Comparison of ENCODE assay signal across 9 mouse cellular contexts in the genomic region with DNA sequence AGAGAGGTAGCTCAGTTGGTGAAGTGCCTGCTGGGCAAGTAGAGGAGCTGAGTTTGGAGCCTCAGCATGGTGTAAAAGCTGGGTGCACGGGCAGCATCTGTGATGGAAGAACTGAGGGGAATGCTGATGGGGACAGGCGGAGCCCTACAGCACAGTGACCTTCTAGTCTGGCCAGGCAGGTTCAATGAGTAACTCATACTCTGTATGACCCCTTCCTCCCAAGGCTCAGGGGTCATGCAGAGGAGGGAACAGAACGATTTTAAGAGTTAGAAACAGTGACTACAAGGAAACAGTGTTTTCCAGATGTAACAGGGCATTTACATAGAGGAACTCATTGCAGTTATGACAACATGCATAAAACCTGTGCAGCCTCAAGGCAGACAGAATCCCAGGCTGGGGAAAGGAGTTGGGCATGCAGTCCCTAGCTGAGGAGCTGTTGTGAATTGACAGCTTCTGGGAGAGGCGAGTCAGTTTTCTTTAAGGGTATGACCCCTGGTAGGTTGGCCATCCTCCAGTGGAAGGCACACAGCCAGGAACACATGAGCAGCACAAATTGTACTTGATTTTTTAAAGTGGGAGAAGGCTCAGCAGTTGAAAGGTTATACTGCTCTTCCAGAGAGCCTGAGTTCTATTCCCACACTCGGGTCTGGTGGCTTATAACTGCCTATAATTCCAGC. TPM values are rescaled to one million over a fixed set of nuclear protein-coding genes. Genes with fewer than 3 reads are reported as not detected.
DNase-seq lines count a peak whose midpoint lies in the region; ATAC-seq and TF ChIP-seq lines count a peak whose summit lies in the region.
"Had no signal": no experiment of that assay in that cellular context is flagged by ENCODE, and none has a peak within 500 bp of the region (broad histone marks: within the 10 kb centered on the region; RNA-seq: fewer than 3 reads in every experiment).

No protein-coding gene starts in this region.

- no peak overlapping the region for H3K4me2 ChIP-seq in hindbrain, postnatal 0 days (ENCODE audit: low read depth, low read length)
- H3K4me2 ChIP-seq in hindbrain, embryonic 11.5 days (replicated peaks; ENCODE audit: low read depth, low read length): no peak overlapping the region
- H3K4me2 ChIP-seq in lung, embryonic 15.5 days: no peak overlapping the region

- peaks cover 4% of the 10 kb centered on the region; the same call in 1 of the 2 replicates for H3K4me1 ChIP-seq in hindbrain, postnatal 0 days (ENCODE audit: insufficient read depth, low read length)
- H3K4me1 ChIP-seq in hindbrain, embryonic 11.5 days (replicated peaks; ENCODE audit: control insufficient read depth, insufficient read depth, low read length): no peaks in the 10 kb centered on the region
- H3K4me1 ChIP-seq in lung, embryonic 15.5 days: peaks cover 8% of the 10 kb centered on the region; the same call in 1 of the 2 replicates

- no peaks in the 10 kb centered on the region for H3K9me3 ChIP-seq in hindbrain, postnatal 0 days (ENCODE audit: low read length)
- no peaks in the 10 kb centered on the region for H3K9me3 ChIP-seq in hindbrain, embryonic 11.5 days (ENCODE audit: control insufficient read depth, low read length)
- no peaks in the 10 kb centered on the region for H3K9me3 ChIP-seq in lung, embryonic 15.5 days

- DNase-seq in hindbrain, postnatal 0 days (ENCODE audit: low spot score): peak; percentile 59
- DNase-seq in hindbrain, embryonic 11.5 days (ENCODE audit: low spot score): no peak
- peak; percentile 61 for DNase-seq in adrenal gland, postnatal 25 days
- peak; percentile 72 for DNase-seq in heart, postnatal 25 days (ENCODE audit: low spot score)
- no peak for DNase-seq in thymus, postnatal 14 days

- no peak overlapping the region for H3K4me3 ChIP-seq in hindbrain, postnatal 0 days (ENCODE audit: low read length)
- H3K4me3 ChIP-seq in hindbrain, embryonic 11.5 days (ENCODE audit: low read depth, low read length): no peak overlapping the region
- no peak overlapping the region for H3K4me3 ChIP-seq in lung, embryonic 15.5 days
- H3K4me3 ChIP-seq: left cerebral cortex, adult 2 months had no signal

- intact Hi-C loops in heart, postnatal 25 days (cut with DNase I): no loop called here

- no peak for ATAC-seq in hindbrain, postnatal 0 days
- no peak for ATAC-seq in hindbrain, embryonic 11.5 days (ENCODE audit: low FRiP score)
- peak; percentile 67; the same call in 1 of the 2 replicates for ATAC-seq in lung, embryonic 15.5 days (ENCODE audit: borderline replicate concordance, extremely low read depth, low FRiP score, low TSS enrichment)
- ATAC-seq in megakaryocyte, adult 5-6 weeks (ENCODE audit: poor library complexity, severe bottlenecking): no peak
- ATAC-seq in cerebellum, adult (ENCODE audit: insufficient number of reproducible peaks, low FRiP score, low TSS enrichment): no peak

- 59% methylated on average over 5 of the region's 5 CpGs for WGBS in hindbrain, postnatal 0 days
- 71% methylated on average over 5 of the region's 5 CpGs for WGBS in hindbrain, embryonic 11.5 days
- WGBS in lung, embryonic 15.5 days: 59% methylated on average over 5 of the region's 5 CpGs

- no peak for TF ChIP-seq CTCF in hindbrain, postnatal 0 days (IDR thresholded peaks at IDR 0.05; ENCODE audit: low read depth)

- H3K27ac ChIP-seq in hindbrain, postnatal 0 days: peak overlapping the region; percentile 36; the same call in 1 of the 2 replicates
- no peak overlapping the region for H3K27ac ChIP-seq in hindbrain, embryonic 11.5 days (ENCODE audit: low read depth, low read length)
- 0 out of 2 replicates have a peak overlapping the region, but pooled peaks have one; percentile 5 for H3K27ac ChIP-seq in lung, embryonic 15.5 days
- H3K27ac ChIP-seq: left cerebral cortex, adult 2 months had no signal

- H3K9ac ChIP-seq in hindbrain, postnatal 0 days (replicated peaks; ENCODE audit: low read length): no peak overlapping the region
- H3K9ac ChIP-seq in hindbrain, embryonic 11.5 days (ENCODE audit: low read depth, low read length): no peak overlapping the region
- H3K9ac ChIP-seq in lung, embryonic 15.5 days: no peak overlapping the region

- H3K27me3 ChIP-seq in hindbrain, postnatal 0 days (ENCODE audit: insufficient read depth, low read length): no peaks in the 10 kb centered on the region
- no peaks in the 10 kb centered on the region for H3K27me3 ChIP-seq in hindbrain, embryonic 11.5 days (ENCODE audit: control insufficient read depth, insufficient read depth, low read length)
- H3K27me3 ChIP-seq in lung, embryonic 15.5 days: no peaks in the 10 kb centered on the region

- peaks cover 31% of the 10 kb centered on the region for H3K36me3 ChIP-seq in hindbrain, postnatal 0 days (ENCODE audit: insufficient read depth, low read length)
- H3K36me3 ChIP-seq in hindbrain, embryonic 11.5 days (ENCODE audit: control insufficient read depth, insufficient read depth, low read length): peaks cover 4% of the 10 kb centered on the region; the same call in 1 of the 2 replicates
- H3K36me3 ChIP-seq in lung, embryonic 15.5 days: peaks cover 65% of the 10 kb centered on the region

RNA-seq across cellular contexts. Expression of a gene that starts 30.7 kb away (rescaled TPM):
- 20.8 and 36.3 TPM in 2 replicates for total RNA-seq in hindbrain, postnatal 0 days (2014; rRNA removed)
- polyA plus RNA-seq in hindbrain, postnatal 0 days (2015; fragmentation: Nextera tagmentation; extraction: Ambion mirVana): 11.2 and 11.7 TPM in 2 replicates
- 28.0 and 30.3 TPM in 2 replicates for polyA plus RNA-seq in hindbrain, embryonic 11.5 days (2014; fragmentation: Nextera tagmentation; extraction: Ambion mirVana)
- 21.7 and 25.2 TPM in 2 replicates for total RNA-seq in adrenal gland, postnatal 25 days (2021)
- total RNA-seq in heart, postnatal 25 days (2021): 10 to 100 TPM; 10.4 to 11.0 TPM
- 21.2 and 22.1 TPM in 2 replicates for polyA plus RNA-seq in lung, embryonic 15.5 days (2015; fragmentation: Nextera tagmentation; extraction: Ambion mirVana)
- 16.4 and 20.1 TPM in 2 replicates for total RNA-seq in megakaryocyte, adult 5-6 weeks (2015)
- 9.0 and 9.4 TPM in 2 replicates for total RNA-seq in megakaryocyte, adult 5-6 weeks (2017)

Comparison
In these comparisons a context has a peak if more than half of its experiments do, and no peak if none do; other contexts are left out.
1. DNase-seq: peak in hindbrain, postnatal 0 days (single experiment), adrenal gland, postnatal 25 days (single experiment) and heart, postnatal 25 days (single experiment); none in hindbrain, embryonic 11.5 days (single experiment) and thymus, postnatal 14 days (single experiment).